Mouse (Mus musculus): ENCODE measurements around the gene Gatad1. TPM values are rescaled to one million over a fixed set of nuclear protein-coding genes. Genes with fewer than 3 reads are reported as not detected.
A peak's percentile ranks its signal among the peaks of the same experiment; 100 is the strongest.
"Not testable (repeated sequence)": the region's sequence is repeated elsewhere in the genome, so short reads cannot be mapped to it uniquely, and the experiment has no call there.

Gatad1 gene
- polyA plus RNA-seq, 1 experiment from 2014 or later: 61.5 TPM

- peaks cover 14% of the 10 kb centered on the region for H3K36me3 ChIP-seq (ENCODE audit: control insufficient read depth, insufficient read depth, low read length)
- H3K9me3 ChIP-seq (ENCODE audit: control insufficient read depth, low read length): no peaks in the 10 kb centered on the region
- H3K9ac ChIP-seq (ENCODE audit: low read depth, low read length): no peak overlapping the region
- H3K27ac ChIP-seq (ENCODE audit: low read depth, low read length): no peak overlapping the region
- H3K4me1 ChIP-seq (ENCODE audit: control insufficient read depth, insufficient read depth, low read depth, low read length): no peaks in the 10 kb centered on the region
- H3K4me2 ChIP-seq (ENCODE audit: low read length): no peak overlapping the region
- no peak for ATAC-seq
- WGBS: 97% methylated on average over 5 of the region's 5 CpGs
- no peak overlapping the region for H3K4me3 ChIP-seq (ENCODE audit: low read length)
- H3K27me3 ChIP-seq (replicated peaks; ENCODE audit: control insufficient read depth, insufficient read depth, low read length): no peaks in the 10 kb centered on the region
Measured at GRCm38 (mm10) chr5:3630055-3630454, 26.9 kb downstream of the Gatad1 start.

GRCm38 (mm10) chr5:3620486-3620885 lies 36.5 kb downstream of the Gatad1 start:
- Histone ChIP-seq H3K36me3 (ENCODE audit: control insufficient read depth, insufficient read depth, low read length) (peaks cover 32% of the 10 kb centered on the region), H3K4me2 (ENCODE audit: low read length) (no peak overlapping the region), H3K4me1 (ENCODE audit: control insufficient read depth, insufficient read depth, low read depth, low read length) (no peaks in the 10 kb centered on the region), H3K4me3 (ENCODE audit: low read length) (no peak overlapping the region), H3K27ac (ENCODE audit: low read depth, low read length) (no peak overlapping the region), H3K27me3 (replicated peaks; ENCODE audit: control insufficient read depth, insufficient read depth, low read length) (no peaks in the 10 kb centered on the region), H3K9me3 (ENCODE audit: control insufficient read depth, low read length) (no peaks in the 10 kb centered on the region), H3K9ac (ENCODE audit: low read depth, low read length) (no peak overlapping the region)
- 81% methylated on average over 7 of the region's 7 CpGs for WGBS
- ATAC-seq: no peak

DNA sequence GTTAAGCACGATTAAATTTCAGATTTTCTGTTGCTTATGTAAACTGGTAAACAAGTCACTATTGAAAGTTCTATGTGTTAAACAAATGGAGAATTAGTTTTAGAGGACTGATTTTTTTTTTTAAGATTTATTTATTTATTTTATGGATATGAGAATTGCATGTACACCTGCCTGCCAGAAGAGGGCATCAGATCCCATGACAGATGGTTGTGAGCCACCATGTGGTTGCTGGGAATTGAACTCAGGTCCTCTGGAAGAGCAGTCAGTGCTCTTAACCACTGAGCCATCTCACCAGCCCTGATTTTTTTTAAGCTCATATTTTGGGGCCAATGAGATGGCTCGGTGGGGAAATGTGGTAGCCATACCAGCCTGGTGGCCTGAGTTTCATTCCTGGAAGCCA lies 45.1 kb downstream of the Gatad1 start:
- not testable (repeated sequence) for H3K4me2 ChIP-seq (ENCODE audit: low read length); H3K4me1 ChIP-seq (ENCODE audit: control insufficient read depth, insufficient read depth, low read depth, low read length); ATAC-seq; H3K9me3 ChIP-seq (ENCODE audit: control insufficient read depth, low read length); H3K9ac ChIP-seq (ENCODE audit: low read depth, low read length); H3K4me3 ChIP-seq (ENCODE audit: low read length); H3K27me3 ChIP-seq (replicated peaks; ENCODE audit: control insufficient read depth, insufficient read depth, low read length); H3K27ac ChIP-seq (ENCODE audit: low read depth, low read length)
- 91% methylated on average over 2 of the region's 2 CpGs for WGBS
- peaks cover 31% of the 10 kb centered on the region for H3K36me3 ChIP-seq (ENCODE audit: control insufficient read depth, insufficient read depth, low read length)

- no peak overlapping the region for H3K27ac ChIP-seq (ENCODE audit: low read depth, low read length)
- H3K36me3 ChIP-seq (ENCODE audit: control insufficient read depth, insufficient read depth, low read length): peaks cover 31% of the 10 kb centered on the region
- WGBS: 95% methylated on average over 7 of the region's 7 CpGs
- H3K9me3 ChIP-seq (ENCODE audit: control insufficient read depth, low read length): no peaks in the 10 kb centered on the region
- H3K27me3 ChIP-seq (replicated peaks; ENCODE audit: control insufficient read depth, insufficient read depth, low read length): no peaks in the 10 kb centered on the region
- H3K9ac ChIP-seq (ENCODE audit: low read depth, low read length): no peak overlapping the region
- H3K4me3 ChIP-seq (ENCODE audit: low read length): no peak overlapping the region
- no peak for ATAC-seq
- no peaks in the 10 kb centered on the region for H3K4me1 ChIP-seq (ENCODE audit: control insufficient read depth, insufficient read depth, low read depth, low read length)
- no peak overlapping the region for H3K4me2 ChIP-seq (ENCODE audit: low read length)
Measured at GRCm38 (mm10) chr5:3609241-3609640, 47.7 kb downstream of the Gatad1 start.

GRCm38 (mm10) chr5:3607114-3607513 lies 49.9 kb downstream of the Gatad1 start:
- Histone ChIP-seq H3K4me2 (ENCODE audit: low read length) (no peak overlapping the region), H3K9me3 (ENCODE audit: control insufficient read depth, low read length) (no peaks in the 10 kb centered on the region), H3K27ac (ENCODE audit: low read depth, low read length) (no peak overlapping the region), H3K9ac (ENCODE audit: low read depth, low read length) (no peak overlapping the region), H3K4me3 (ENCODE audit: low read length) (no peak overlapping the region), H3K36me3 (ENCODE audit: control insufficient read depth, insufficient read depth, low read length) (peaks cover 32% of the 10 kb centered on the region), H3K27me3 (replicated peaks; ENCODE audit: control insufficient read depth, insufficient read depth, low read length) (no peaks in the 10 kb centered on the region), H3K4me1 (ENCODE audit: control insufficient read depth, insufficient read depth, low read depth, low read length) (no peaks in the 10 kb centered on the region)
- no peak for ATAC-seq
- 96% methylated on average over 9 of the region's 9 CpGs for WGBS

DNA sequence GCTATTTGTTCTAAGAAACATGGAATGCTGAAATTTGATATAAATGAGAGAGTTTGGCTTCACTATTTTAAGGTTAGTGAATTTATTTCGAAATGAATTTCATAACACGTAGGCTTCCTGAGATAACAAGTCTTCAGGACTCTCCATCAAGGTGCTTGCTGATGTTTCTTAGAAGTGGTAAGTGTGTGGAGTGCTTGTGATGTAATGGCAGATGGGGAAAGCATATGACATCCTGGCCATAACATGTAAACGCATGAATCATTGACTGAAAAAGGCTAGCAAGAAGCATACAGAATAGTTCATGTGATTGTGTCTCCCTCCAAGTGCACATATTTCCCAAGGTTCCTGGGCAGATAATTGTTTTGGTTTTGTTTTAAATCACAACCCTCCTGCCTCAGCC lies 56.2 kb downstream of the Gatad1 start:
- Histone ChIP-seq H3K4me3 (ENCODE audit: low read length) (no peak overlapping the region), H3K27me3 (replicated peaks; ENCODE audit: control insufficient read depth, insufficient read depth, low read length) (no peaks in the 10 kb centered on the region), H3K4me2 (ENCODE audit: low read length) (no peak overlapping the region), H3K9ac (ENCODE audit: low read depth, low read length) (no peak overlapping the region), H3K9me3 (ENCODE audit: control insufficient read depth, low read length) (no peaks in the 10 kb centered on the region), H3K27ac (ENCODE audit: low read depth, low read length) (no peak overlapping the region), H3K36me3 (ENCODE audit: control insufficient read depth, insufficient read depth, low read length) (peaks cover 11% of the 10 kb centered on the region), H3K4me1 (ENCODE audit: control insufficient read depth, insufficient read depth, low read depth, low read length) (peaks cover 4% of the 10 kb centered on the region)
- no peak for ATAC-seq
- WGBS: 90% methylated on average over 3 of the region's 3 CpGs

- Histone ChIP-seq H3K36me3 (ENCODE audit: control insufficient read depth, insufficient read depth, low read length) (peaks cover 7% of the 10 kb centered on the region), H3K27ac (ENCODE audit: low read depth, low read length) (no peak overlapping the region), H3K9me3 (ENCODE audit: control insufficient read depth, low read length) (no peaks in the 10 kb centered on the region), H3K4me1 (ENCODE audit: control insufficient read depth, insufficient read depth, low read depth, low read length) (peaks cover 5% of the 10 kb centered on the region), H3K4me2 (ENCODE audit: low read length) (no peak overlapping the region), H3K4me3 (ENCODE audit: low read length) (no peak overlapping the region), H3K27me3 (replicated peaks; ENCODE audit: control insufficient read depth, insufficient read depth, low read length) (no peaks in the 10 kb centered on the region), H3K9ac (ENCODE audit: low read depth, low read length) (no peak overlapping the region)
- 81% methylated on average over 1 of the region's 1 CpGs for WGBS
- no peak for ATAC-seq
Measured at GRCm38 (mm10) chr5:3600298-3600697, 56.7 kb downstream of the Gatad1 start.

GRCm38 (mm10) chr5:3598766-3599165 lies 58.2 kb downstream of the Gatad1 start:
- no peaks in the 10 kb centered on the region for H3K27me3 ChIP-seq (replicated peaks; ENCODE audit: control insufficient read depth, insufficient read depth, low read length)
- no peak overlapping the region for H3K4me2 ChIP-seq (ENCODE audit: low read length)
- ATAC-seq: no peak
- no peak overlapping the region for H3K4me3 ChIP-seq (ENCODE audit: low read length)
- peaks cover 15% of the 10 kb centered on the region for H3K4me1 ChIP-seq (ENCODE audit: control insufficient read depth, insufficient read depth, low read depth, low read length)
- WGBS: 97% methylated on average over 5 of the region's 5 CpGs
- no peak overlapping the region for H3K27ac ChIP-seq (ENCODE audit: low read depth, low read length)
- H3K9ac ChIP-seq (ENCODE audit: low read depth, low read length): no peak overlapping the region
- peaks cover 2% of the 10 kb centered on the region for H3K36me3 ChIP-seq (ENCODE audit: control insufficient read depth, insufficient read depth, low read length)
- H3K9me3 ChIP-seq (ENCODE audit: control insufficient read depth, low read length): no peaks in the 10 kb centered on the region

DNA sequence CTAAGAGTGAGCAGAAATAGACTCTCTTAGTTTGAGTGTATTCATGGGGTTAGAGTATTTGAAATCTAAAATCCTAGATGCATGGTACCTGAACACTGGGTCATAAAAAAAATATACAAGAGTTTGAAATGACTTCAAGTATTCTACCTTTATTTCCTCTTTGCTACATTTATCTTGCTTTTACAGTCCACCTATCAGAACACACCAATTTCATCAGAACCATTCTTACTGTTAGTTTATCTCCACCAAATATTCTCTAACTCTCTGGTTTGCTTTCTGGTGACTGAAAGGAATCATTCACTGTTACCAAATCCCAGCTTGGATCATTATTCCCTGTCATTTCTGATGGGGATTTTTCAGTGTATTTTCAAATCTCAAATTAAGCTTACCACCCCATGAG lies 59.8 kb downstream of the Gatad1 start:
- Histone ChIP-seq H3K27me3 (replicated peaks; ENCODE audit: control insufficient read depth, insufficient read depth, low read length) (no peaks in the 10 kb centered on the region), H3K36me3 (ENCODE audit: control insufficient read depth, insufficient read depth, low read length) (no peaks in the 10 kb centered on the region), H3K9me3 (ENCODE audit: control insufficient read depth, low read length) (no peaks in the 10 kb centered on the region), H3K4me3 (ENCODE audit: low read length) (peak overlapping the region; percentile 91), H3K27ac (ENCODE audit: low read depth, low read length) (no peak overlapping the region), H3K9ac (ENCODE audit: low read depth, low read length) (peak overlapping the region; percentile 86; the same call in 1 of the 2 replicates), H3K4me2 (ENCODE audit: low read length) (peak overlapping the region; percentile 86), H3K4me1 (ENCODE audit: control insufficient read depth, insufficient read depth, low read depth, low read length) (peaks cover 15% of the 10 kb centered on the region)
- no peak for ATAC-seq

DNA sequence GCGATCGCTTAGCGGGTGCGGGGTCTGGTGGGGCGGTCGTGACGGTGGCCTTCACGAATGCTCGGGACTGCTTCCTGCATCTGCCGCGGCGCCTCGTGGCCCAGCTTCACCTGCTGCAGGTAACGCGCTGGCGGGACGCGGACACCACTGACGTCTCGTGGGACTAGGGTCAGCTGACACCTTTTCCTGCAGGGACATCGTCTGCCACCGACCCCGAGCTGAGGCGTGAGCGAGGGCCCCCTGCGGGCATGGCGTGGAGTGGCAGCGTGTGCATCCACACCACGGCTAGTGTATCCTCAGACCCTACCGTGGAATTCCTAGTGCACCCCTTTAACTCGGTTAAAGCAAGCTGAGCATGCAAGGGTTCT lies 60.6 kb downstream of the Gatad1 start, which contains the start of gene Rbm48:
TSS of gene Rbm48 (minus strand) at position 187 of the 368 bp plus-strand sequence.
- peaks cover under 1% of the 10 kb centered on the region for H3K36me3 ChIP-seq (ENCODE audit: control insufficient read depth, insufficient read depth, low read length)
- peak; percentile 82; the same call in 1 of the 2 replicates for ATAC-seq

More for the DNA sequence above, 60.6 kb downstream of the Gatad1 start, which contains the start of gene Rbm48:
- peak within 1 kb of the TSS; percentile 91 for H3K4me3 ChIP-seq (ENCODE audit: low read length)
- peaks cover 15% of the 10 kb centered on the region for H3K4me1 ChIP-seq (ENCODE audit: control insufficient read depth, insufficient read depth, low read depth, low read length)
- peak within 1 kb of the TSS; percentile 86 for H3K4me2 ChIP-seq (ENCODE audit: low read length)
- WGBS: under 1% methylated on average over 31 of the region's 31 CpGs
- peak within 1 kb of the TSS; percentile 85 for H3K27ac ChIP-seq (ENCODE audit: low read depth, low read length)
- no peaks in the 10 kb centered on the region for H3K9me3 ChIP-seq (ENCODE audit: control insufficient read depth, low read length)
- H3K27me3 ChIP-seq (replicated peaks; ENCODE audit: control insufficient read depth, insufficient read depth, low read length): no peaks in the 10 kb centered on the region
- peak within 1 kb of the TSS; percentile 86 for H3K9ac ChIP-seq (ENCODE audit: low read depth, low read length)
